Mouse (Mus musculus) limb, embryonic 14.5 days (tissue): ENCODE data around the gene Rapgef4. TPM values are rescaled to one million over a fixed set of nuclear protein-coding genes. Genes with fewer than 3 reads are reported as not detected.

Experiments
- ATAC-seq: fragments of 200-750 bp; cut with Nextera tagmentation; 2 replicates; pipeline ENCODE4 v1.8.0; 2017; ENCODE audit warnings: low read depth, moderate number of reproducible peaks, moderate TSS enrichment; ENCODE audit not compliant: low FRiP score
- DNase-seq: peaks from one replicate; pipeline ENCODE4 v3.0.0-alpha.2; 2015; ENCODE audit warnings: low spot score
- H3K27ac ChIP-seq: fragments of 300-500 bp; sonication (generic); replicated peaks from 2 replicates; pipeline ENCODE4 v1.5.1; 2014; ENCODE audit warnings: low read depth, mild to moderate bottlenecking, low read length, moderate library complexity, mixed read lengths
- H3K27me3 ChIP-seq: fragments of 300-500 bp; sonication (generic); 2 replicates; pipeline ENCODE4 v1.6.1; 2014; ENCODE audit warnings: low read length, mixed read lengths; ENCODE audit not compliant: control insufficient read depth, insufficient read depth
- H3K36me3 ChIP-seq: fragments of 300-500 bp; sonication (generic); 2 replicates; pipeline ENCODE4 v1.6.1; 2014; ENCODE audit warnings: mild to moderate bottlenecking, low read length, moderate library complexity, mixed read lengths; ENCODE audit not compliant: control insufficient read depth, insufficient read depth
- H3K4me1 ChIP-seq: fragments of 300-500 bp; sonication (generic); 2 replicates; pipeline ENCODE4 v1.6.1; 2014; ENCODE audit warnings: antibody characterized with exemption, low read length, mixed read lengths; ENCODE audit not compliant: control insufficient read depth, insufficient read depth
- H3K4me2 ChIP-seq: fragments of 300-500 bp; sonication (generic); replicated peaks from 2 replicates; pipeline ENCODE4 v1.6.1; 2014; ENCODE audit warnings: low read depth, mild to moderate bottlenecking, low read length, moderate library complexity; ENCODE audit not compliant: severe bottlenecking
- H3K4me3 ChIP-seq: fragments of 300-500 bp; sonication (generic); replicated peaks from 2 replicates; pipeline ENCODE4 v1.5.1; 2014; ENCODE audit warnings: low read length
- H3K9ac ChIP-seq: fragments of 300-500 bp; sonication (generic); 2 replicates; pipeline ENCODE4 v1.6.1; 2014; ENCODE audit warnings: mild to moderate bottlenecking, low read depth, low read length, moderate library complexity; ENCODE audit not compliant: severe bottlenecking
- H3K9me3 ChIP-seq: fragments of 300-500 bp; sonication (generic); 2 replicates; pipeline ENCODE4 v1.6.1; 2016; ENCODE audit warnings: low read length; ENCODE audit not compliant: control insufficient read depth
- POLR2A ChIP-seq: fragments of 200-500 bp; IDR thresholded peaks from 2 replicates; pipeline ENCODE4 v1.8.0; 2012; ENCODE audit warnings: inconsistent platforms, mild to moderate bottlenecking, moderate library complexity, borderline replicate concordance; ENCODE audit not compliant: insufficient read depth, insufficient read length; ENCODE audit errors: extremely low read depth
- WGBS: fragments of 180-500 bp; shearing (Covaris S2); extraction: QIAGEN DNeasy Blood & Tissue Kit; methylation state at CpG from one replicate; pipeline ENCODE4 v1.1.7; 2014; 5-methylcytosine and 5-hydroxymethylcytosine counted together
- polyA plus RNA-seq, 2 experiments: library from polyadenylated mRNA; depleted of rRNA in 1 of 2; stranded (reverse) in 1 of 2; unstranded in 1 of 2; fragments of >200 nt; fragmentation: Nextera tagmentation in 1 of 2; extraction: Ambion mirVana in 1 of 2; gene quantifications; 2 replicates each; pipeline versions ENCODE4 v1.2.1 to v1.2.3; 2012 to 2014

The Rapgef4 gene
- polyA plus RNA-seq, 2 experiments, result 2.2 to 2.3 TPM

- DNase-seq (no peak), ATAC-seq (no peak)
- no peak overlapping the region for H3K27ac ChIP-seq
- H3K4me3 ChIP-seq, result no peak overlapping the region
- H3K36me3 ChIP-seq, result no peaks in the 10 kb centered on the region
- WGBS, result 69% methylated on average over 5 of the region's 5 CpGs
- no peaks in the 10 kb centered on the region for H3K27me3 ChIP-seq
- H3K9me3 ChIP-seq, result no peaks in the 10 kb centered on the region
- H3K4me1 ChIP-seq, result peaks cover 16% of the 10 kb centered on the region
- H3K9ac ChIP-seq, result no peak overlapping the region
- H3K4me2 ChIP-seq, result no peak overlapping the region
- no peak for TF ChIP-seq POLR2A
Observed at GRCm38 (mm10) chr2:72165136-72165854, 184.3 kb downstream of the Rapgef4 start.

GRCm38 (mm10) chr2:72169451-72170100 is 188.5 kb downstream of the Rapgef4 start:
- Histone ChIP-seq H3K27me3 (no peaks in the 10 kb centered on the region), H3K36me3 (no peaks in the 10 kb centered on the region), H3K9me3 (no peaks in the 10 kb centered on the region), H3K27ac (no peak overlapping the region), H3K9ac (no peak overlapping the region), H3K4me1 (peaks cover 19% of the 10 kb centered on the region), H3K4me2 (no peak overlapping the region), H3K4me3 (no peak overlapping the region)
- TF ChIP-seq POLR2A, result no peak
- no peak for ATAC-seq
- 40% methylated on average over 9 of the region's 9 CpGs for WGBS
- peak; percentile 15 for DNase-seq

GRCm38 (mm10) chr2:72170546-72170945 is 189.5 kb downstream of the Rapgef4 start:
- 79% methylated on average over 8 of the region's 8 CpGs for WGBS
- Histone ChIP-seq H3K4me3 (no peak overlapping the region), H3K4me1 (peaks cover 21% of the 10 kb centered on the region), H3K9ac (no peak overlapping the region), H3K27me3 (no peaks in the 10 kb centered on the region), H3K9me3 (no peaks in the 10 kb centered on the region), H3K4me2 (no peak overlapping the region), H3K27ac (no peak overlapping the region), H3K36me3 (no peaks in the 10 kb centered on the region)
- no peak for DNase-seq
- no peak for TF ChIP-seq POLR2A
- ATAC-seq, result no peak

GRCm38 (mm10) chr2:72171204-72171603 is 190.2 kb downstream of the Rapgef4 start:
- Histone ChIP-seq H3K9me3 (no peaks in the 10 kb centered on the region), H3K4me3 (no peak overlapping the region), H3K27ac (no peak overlapping the region), H3K4me1 (peaks cover 28% of the 10 kb centered on the region), H3K4me2 (no peak overlapping the region), H3K27me3 (no peaks in the 10 kb centered on the region), H3K36me3 (no peaks in the 10 kb centered on the region), H3K9ac (no peak overlapping the region)
- WGBS, result 82% methylated on average over 5 of the region's 5 CpGs
- DNase-seq (no peak), ATAC-seq (no peak)
- TF ChIP-seq POLR2A, result no peak

- no peak overlapping the region for H3K27ac ChIP-seq
- H3K4me3 ChIP-seq, result no peak overlapping the region
- TF ChIP-seq POLR2A, result no peak
- H3K9ac ChIP-seq, result no peak overlapping the region
- peaks cover 26% of the 10 kb centered on the region for H3K4me1 ChIP-seq
- ATAC-seq, result no peak
- 74% methylated on average over 3 of the region's 3 CpGs for WGBS
- no peaks in the 10 kb centered on the region for H3K27me3 ChIP-seq
- H3K4me2 ChIP-seq, result no peak overlapping the region
- no peaks in the 10 kb centered on the region for H3K36me3 ChIP-seq
- DNase-seq, result no peak
- no peaks in the 10 kb centered on the region for H3K9me3 ChIP-seq
Observed at GRCm38 (mm10) chr2:72173010-72173409, 192.0 kb downstream of the Rapgef4 start.
